Mouse (Mus musculus): ENCODE results near the gene Krtap4-9. TPM values are rescaled to one million over a fixed set of nuclear protein-coding genes. Genes with fewer than 3 reads are reported as not detected.
"Not testable (repeated sequence)": the region's sequence is repeated elsewhere in the genome, so short reads cannot be mapped to it uniquely, and the experiment has no call there.

The Krtap4-9 gene
- polyA plus RNA-seq, 1 experiment = not detected

DNA sequence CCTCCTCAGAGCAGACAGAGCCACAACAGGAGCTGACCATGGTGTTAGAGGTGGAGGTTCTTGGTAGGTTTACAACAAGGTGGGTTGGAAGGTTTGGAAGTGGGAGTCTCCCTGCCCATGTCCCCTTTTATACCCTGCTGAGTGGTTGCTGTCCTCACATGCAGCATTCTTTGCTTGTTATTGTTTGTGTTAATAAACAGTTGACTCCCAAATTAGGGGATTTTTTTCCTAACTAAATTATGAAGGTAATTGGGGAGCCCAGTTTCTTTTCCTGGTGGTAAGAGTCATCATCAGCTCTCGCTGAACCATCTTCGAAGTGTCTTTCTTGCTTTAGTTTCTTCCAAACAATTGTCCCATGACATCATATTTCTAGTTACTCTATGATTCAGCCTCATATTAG, 4.4 kb upstream of the Krtap4-9 start, which contains the start of gene Krtap4-8:
Krtap4-8 (minus strand) TSS at position 101 of the 400 bp plus-strand sequence.
- H3K4me3 ChIP-seq = no peak within 1 kb of the TSS
- H3K79me2 ChIP-seq (ENCODE audit: control insufficient read depth, insufficient read depth) = no peaks in the 10 kb centered on the region
- no peaks in the 10 kb centered on the region for H3K36me3 ChIP-seq (ENCODE audit: control insufficient read depth, insufficient read depth)
- H3K4me2 ChIP-seq (ENCODE audit: low read depth) = no peak within 1 kb of the TSS
- H3K27me3 ChIP-seq (ENCODE audit: control insufficient read depth, insufficient read depth, insufficient read length) = no peaks in the 10 kb centered on the region
- TF ChIP-seq MYOD1 (IDR thresholded peaks at IDR 0.05; ENCODE audit: control insufficient read depth in 1 of 3, insufficient read length in 2 of 3, low read depth in 2 of 3) (no peak), MAX (IDR thresholded peaks at IDR 0.05; ENCODE audit: low read depth) (no peak), POLR2AphosphoS2 (IDR thresholded peaks at IDR 0.05; ENCODE audit: insufficient read length, low read depth) (no peak), TCF3 (IDR thresholded peaks at IDR 0.05; ENCODE audit: insufficient read length, low read depth) (no peak), TCF12 (IDR thresholded peaks at IDR 0.05; ENCODE audit: insufficient read depth, poor library complexity, severe bottlenecking) (no peak), SRF (IDR thresholded peaks at IDR 0.05; ENCODE audit: control insufficient read depth, insufficient read length, low read depth) (no peak), REST (IDR thresholded peaks at IDR 0.05; ENCODE audit: insufficient read depth, insufficient read length) (no peak), POLR2A (IDR thresholded peaks at IDR 0.05; ENCODE audit: insufficient read length, low read depth) (no peak), E2F4 (IDR thresholded peaks at IDR 0.05; ENCODE audit: insufficient read depth) (no peak), USF1 (IDR thresholded peaks at IDR 0.05; ENCODE audit: low read depth) (no peak), CEBPB (IDR thresholded peaks at IDR 0.05; ENCODE audit: insufficient read depth, poor library complexity, severe bottlenecking) (no peak), MYOG (IDR thresholded peaks at IDR 0.05; ENCODE audit: control insufficient read depth in 1 of 3, insufficient read depth in 1 of 3, insufficient read length in 2 of 3, low read depth in 2 of 3) (no peak)
- no peak within 1 kb of the TSS for H3ac ChIP-seq (ENCODE audit: control insufficient read depth, insufficient read length)

DNA sequence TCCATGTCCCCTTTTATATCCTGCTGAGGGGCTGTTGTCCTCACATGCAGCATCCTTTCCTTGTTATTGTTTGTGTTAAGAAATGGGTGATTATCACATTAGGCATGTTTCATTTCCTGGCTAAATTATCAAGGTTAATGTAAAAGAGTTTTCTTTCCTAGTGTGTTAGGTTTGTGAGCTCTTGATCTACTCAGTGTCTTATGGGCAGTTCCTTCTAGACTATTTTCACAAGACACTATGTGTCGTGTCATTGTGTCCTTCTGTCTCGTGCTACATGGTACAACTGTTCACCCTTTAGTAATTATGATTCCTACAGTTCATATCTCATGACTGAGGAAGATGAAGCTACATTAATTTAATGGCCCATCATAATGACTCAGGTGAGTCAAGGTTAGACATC, 8.4 kb downstream of the Krtap4-9 start, which contains the start of gene Gm11596:
Gm11596 (minus strand) TSS at position 101 of the 400 bp plus-strand sequence.
- no peak within 1 kb of the TSS for H3K4me2 ChIP-seq (ENCODE audit: low read depth)
- peaks cover 4% of the 10 kb centered on the region for H3K27me3 ChIP-seq (ENCODE audit: control insufficient read depth, insufficient read depth, insufficient read length)
- H3K79me2 ChIP-seq (ENCODE audit: control insufficient read depth, insufficient read depth) = no peaks in the 10 kb centered on the region
- TF ChIP-seq MAX (IDR thresholded peaks at IDR 0.05; ENCODE audit: low read depth) (no peak), E2F4 (IDR thresholded peaks at IDR 0.05; ENCODE audit: insufficient read depth) (no peak), SRF (IDR thresholded peaks at IDR 0.05; ENCODE audit: control insufficient read depth, insufficient read length, low read depth) (no peak), USF1 (IDR thresholded peaks at IDR 0.05; ENCODE audit: low read depth) (no peak), MYOD1 (IDR thresholded peaks at IDR 0.05; ENCODE audit: control insufficient read depth in 1 of 3, insufficient read length in 2 of 3, low read depth in 2 of 3) (no peak), POLR2AphosphoS2 (IDR thresholded peaks at IDR 0.05; ENCODE audit: insufficient read length, low read depth) (no peak), REST (IDR thresholded peaks at IDR 0.05; ENCODE audit: insufficient read depth, insufficient read length) (no peak), POLR2A (IDR thresholded peaks at IDR 0.05; ENCODE audit: insufficient read length, low read depth) (no peak), CEBPB (IDR thresholded peaks at IDR 0.05; ENCODE audit: insufficient read depth, poor library complexity, severe bottlenecking) (no peak)
- H3K36me3 ChIP-seq (ENCODE audit: control insufficient read depth, insufficient read depth) = no peaks in the 10 kb centered on the region
- H3ac ChIP-seq (ENCODE audit: control insufficient read depth, insufficient read length) = no peak within 1 kb of the TSS
- no peak within 1 kb of the TSS for H3K4me3 ChIP-seq

DNA sequence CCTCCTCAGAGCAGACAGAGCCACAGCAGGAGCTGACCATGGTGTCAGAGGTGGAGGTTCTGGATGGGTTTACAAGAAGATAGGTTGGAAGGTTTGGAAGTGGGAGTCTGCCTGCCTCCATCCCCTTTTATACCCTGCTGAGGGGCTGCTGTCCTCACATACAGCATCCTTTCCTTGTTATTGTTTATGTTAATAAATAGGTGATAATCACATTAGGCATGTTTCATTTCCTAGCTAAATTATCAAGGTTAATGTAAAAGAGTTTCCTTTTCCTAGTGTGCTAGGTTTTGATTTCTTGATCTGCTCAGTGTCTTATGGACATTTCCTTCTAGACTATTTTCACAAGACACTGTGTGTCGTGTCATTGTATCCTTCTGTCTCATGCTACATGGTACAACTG, 13.8 kb downstream of the Krtap4-9 start, which contains the start of gene Gm11569:
Gm11569 (minus strand) TSS at position 101 of the 400 bp plus-strand sequence.
- H3K79me2 ChIP-seq (ENCODE audit: control insufficient read depth, insufficient read depth); H3K27me3 ChIP-seq (ENCODE audit: control insufficient read depth, insufficient read depth, insufficient read length); H3K4me3 ChIP-seq; H3K36me3 ChIP-seq (ENCODE audit: control insufficient read depth, insufficient read depth); H3ac ChIP-seq (ENCODE audit: control insufficient read depth, insufficient read length); H3K4me2 ChIP-seq (ENCODE audit: low read depth): not testable (repeated sequence)

DNA sequence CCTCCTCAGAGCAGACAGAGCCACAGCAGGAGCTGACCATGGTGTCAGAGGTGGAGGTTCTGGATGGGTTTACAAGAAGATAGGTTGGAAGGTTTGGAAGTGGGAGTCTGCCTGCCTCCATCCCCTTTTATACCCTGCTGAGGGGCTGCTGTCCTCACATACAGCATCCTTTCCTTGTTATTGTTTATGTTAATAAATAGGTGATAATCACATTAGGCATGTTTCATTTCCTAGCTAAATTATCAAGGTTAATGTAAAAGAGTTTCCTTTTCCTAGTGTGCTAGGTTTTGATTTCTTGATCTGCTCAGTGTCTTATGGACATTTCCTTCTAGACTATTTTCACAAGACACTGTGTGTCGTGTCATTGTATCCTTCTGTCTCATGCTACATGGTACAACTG, 19.3 kb downstream of the Krtap4-9 start, which contains the start of gene Gm11554:
Gm11554 (minus strand) TSS at position 101 of the 400 bp plus-strand sequence.
- H3K4me2 ChIP-seq (ENCODE audit: low read depth); H3ac ChIP-seq (ENCODE audit: control insufficient read depth, insufficient read length); H3K4me3 ChIP-seq; H3K36me3 ChIP-seq (ENCODE audit: control insufficient read depth, insufficient read depth); H3K79me2 ChIP-seq (ENCODE audit: control insufficient read depth, insufficient read depth); H3K27me3 ChIP-seq (ENCODE audit: control insufficient read depth, insufficient read depth, insufficient read length): not testable (repeated sequence)

DNA sequence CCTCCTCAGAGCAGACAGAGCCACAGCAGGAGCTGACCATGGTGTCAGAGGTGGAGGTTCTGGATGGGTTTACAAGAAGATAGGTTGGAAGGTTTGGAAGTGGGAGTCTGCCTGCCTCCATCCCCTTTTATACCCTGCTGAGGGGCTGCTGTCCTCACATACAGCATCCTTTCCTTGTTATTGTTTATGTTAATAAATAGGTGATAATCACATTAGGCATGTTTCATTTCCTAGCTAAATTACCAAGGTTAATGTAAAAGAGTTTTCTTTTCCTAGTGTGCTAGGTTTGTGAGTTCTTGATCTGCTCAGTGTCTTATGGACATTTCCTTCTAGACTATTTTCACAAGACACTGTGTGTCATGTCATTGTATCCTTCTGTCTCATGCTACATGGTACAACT, 24.8 kb downstream of the Krtap4-9 start, which contains the start of gene Krtap4-13:
Krtap4-13 (minus strand) TSS at position 101 of the 400 bp plus-strand sequence.
- not testable (repeated sequence) for H3ac ChIP-seq (ENCODE audit: control insufficient read depth, insufficient read length); H3K79me2 ChIP-seq (ENCODE audit: control insufficient read depth, insufficient read depth); H3K4me2 ChIP-seq (ENCODE audit: low read depth); H3K36me3 ChIP-seq (ENCODE audit: control insufficient read depth, insufficient read depth); H3K4me3 ChIP-seq; H3K27me3 ChIP-seq (ENCODE audit: control insufficient read depth, insufficient read depth, insufficient read length)

DNA sequence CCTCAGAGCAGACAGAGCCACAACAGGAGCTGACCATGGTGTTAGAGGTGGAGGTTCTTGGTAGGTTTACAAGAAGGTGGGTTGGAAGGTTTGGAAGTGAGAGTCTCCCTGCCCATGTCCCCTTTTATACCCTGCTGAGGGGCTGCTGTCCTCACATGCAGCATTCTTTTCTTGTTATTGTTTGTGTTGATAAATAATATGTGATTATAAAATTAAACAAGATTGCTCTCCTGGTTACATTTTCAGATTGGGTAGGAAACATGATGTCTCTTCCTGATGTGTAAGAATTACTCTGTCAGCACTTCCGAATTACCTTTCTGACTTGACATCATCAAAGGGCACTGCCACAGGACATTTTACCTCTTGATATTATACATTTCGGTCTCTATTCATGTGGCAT, 30.6 kb downstream of the Krtap4-9 start, which contains the start of gene Gm11564:
Gm11564 (minus strand) TSS at position 101 of the 400 bp plus-strand sequence.
- H3K4me2 ChIP-seq (ENCODE audit: low read depth); H3K79me2 ChIP-seq (ENCODE audit: control insufficient read depth, insufficient read depth); H3K27me3 ChIP-seq (ENCODE audit: control insufficient read depth, insufficient read depth, insufficient read length); H3K36me3 ChIP-seq (ENCODE audit: control insufficient read depth, insufficient read depth); H3K4me3 ChIP-seq; H3ac ChIP-seq (ENCODE audit: control insufficient read depth, insufficient read length): not testable (repeated sequence)

Other genes starting within 250 kb of the Krtap4-9 start
- gene Krt40, start 242.0 kb upstream of the Krtap4-9 start, polyA plus RNA-seq (2012; fragmentation: generic; extraction: Trizol) = not detected
- not detected for gene Krtap3-3, start 234.3 kb upstream of the Krtap4-9 start, polyA plus RNA-seq (2012; fragmentation: generic; extraction: Trizol)
- not detected for gene Krtap3-2, start 228.3 kb upstream of the Krtap4-9 start, polyA plus RNA-seq (2012; fragmentation: generic; extraction: Trizol)
- not detected for gene Gm11939, start 225.7 kb upstream of the Krtap4-9 start, polyA plus RNA-seq (2012; fragmentation: generic; extraction: Trizol)
- not detected for gene Krtap3-1, start 218.6 kb upstream of the Krtap4-9 start, polyA plus RNA-seq (2012; fragmentation: generic; extraction: Trizol)
- gene Krtap1-5, start 204.2 kb upstream of the Krtap4-9 start, polyA plus RNA-seq (2012; fragmentation: generic; extraction: Trizol) = not detected
- not detected for gene Krtap1-4, start 201.5 kb upstream of the Krtap4-9 start, polyA plus RNA-seq (2012; fragmentation: generic; extraction: Trizol)
- not detected for gene Krtap1-3, start 193.9 kb upstream of the Krtap4-9 start, polyA plus RNA-seq (2012; fragmentation: generic; extraction: Trizol)
- gene Krtap9-3, start 187.1 kb upstream of the Krtap4-9 start, polyA plus RNA-seq (2012; fragmentation: generic; extraction: Trizol) = not detected
- gene Gm11938, start 181.9 kb upstream of the Krtap4-9 start, polyA plus RNA-seq (2012; fragmentation: generic; extraction: Trizol) = not detected
- gene Gm11937, start 175.0 kb upstream of the Krtap4-9 start, polyA plus RNA-seq (2012; fragmentation: generic; extraction: Trizol) = not detected
- not detected for gene Krtap2-4, start 170.4 kb upstream of the Krtap4-9 start, polyA plus RNA-seq (2012; fragmentation: generic; extraction: Trizol)
- gene Gm11562, start 164.8 kb upstream of the Krtap4-9 start, polyA plus RNA-seq (2012; fragmentation: generic; extraction: Trizol) = not detected
- gene Krtap4-1, start 157.0 kb upstream of the Krtap4-9 start, polyA plus RNA-seq (2012; fragmentation: generic; extraction: Trizol) = not detected
- gene Krtap4-2, start 150.1 kb upstream of the Krtap4-9 start, polyA plus RNA-seq (2012; fragmentation: generic; extraction: Trizol) = not detected
- not detected for gene Krtap4-7, start 141.1 kb upstream of the Krtap4-9 start, polyA plus RNA-seq (2012; fragmentation: generic; extraction: Trizol)
- not detected for gene Gm11555, start 135.0 kb upstream of the Krtap4-9 start, polyA plus RNA-seq (2012; fragmentation: generic; extraction: Trizol)
- not detected for gene Gm11563, start 126.2 kb upstream of the Krtap4-9 start, polyA plus RNA-seq (2012; fragmentation: generic; extraction: Trizol)
- not detected for gene Krtap4-6, start 119.2 kb upstream of the Krtap4-9 start, polyA plus RNA-seq (2012; fragmentation: generic; extraction: Trizol)
- not detected for gene Gm14190, start 94.5 kb upstream of the Krtap4-9 start, polyA plus RNA-seq (2012; fragmentation: generic; extraction: Trizol)
- gene Gm14180, start 50.9 kb upstream of the Krtap4-9 start, polyA plus RNA-seq (2012; fragmentation: generic; extraction: Trizol) = not detected
- not detected for gene Gm11595, start 12.3 kb upstream of the Krtap4-9 start, polyA plus RNA-seq (2012; fragmentation: generic; extraction: Trizol)
- gene Krtap4-8, start 4.5 kb upstream of the Krtap4-9 start, polyA plus RNA-seq (2012; fragmentation: generic; extraction: Trizol) = not detected
- not detected for gene Gm11596, start 8.3 kb downstream of the Krtap4-9 start, polyA plus RNA-seq (2012; fragmentation: generic; extraction: Trizol)
- not detected for gene Gm11569, start 13.7 kb downstream of the Krtap4-9 start, polyA plus RNA-seq (2012; fragmentation: generic; extraction: Trizol)
- gene Gm11554, start 19.2 kb downstream of the Krtap4-9 start, polyA plus RNA-seq (2012; fragmentation: generic; extraction: Trizol) = not detected
- gene Krtap4-13, start 24.7 kb downstream of the Krtap4-9 start, polyA plus RNA-seq (2012; fragmentation: generic; extraction: Trizol) = not detected
- gene Gm11564, start 30.5 kb downstream of the Krtap4-9 start, polyA plus RNA-seq (2012; fragmentation: generic; extraction: Trizol) = not detected
- not detected for gene 2300003K06Rik, start 52.9 kb downstream of the Krtap4-9 start, polyA plus RNA-seq (2012; fragmentation: generic; extraction: Trizol)
- gene Krtap4-16, start 66.4 kb downstream of the Krtap4-9 start, polyA plus RNA-seq (2012; fragmentation: generic; extraction: Trizol) = not detected
- gene Gm11568, start 72.7 kb downstream of the Krtap4-9 start, polyA plus RNA-seq (2012; fragmentation: generic; extraction: Trizol) = not detected
- not detected for gene Gm11559, start 79.3 kb downstream of the Krtap4-9 start, polyA plus RNA-seq (2012; fragmentation: generic; extraction: Trizol)
- gene Krtap9-1, start 88.2 kb downstream of the Krtap4-9 start, polyA plus RNA-seq (2012; fragmentation: generic; extraction: Trizol) = not detected
- not detected for gene Gm11567, start 94.0 kb downstream of the Krtap4-9 start, polyA plus RNA-seq (2012; fragmentation: generic; extraction: Trizol)
- gene Krtap31-1, start 122.7 kb downstream of the Krtap4-9 start, polyA plus RNA-seq (2012; fragmentation: generic; extraction: Trizol) = not detected
- not detected for gene Gm11565, start 129.6 kb downstream of the Krtap4-9 start, polyA plus RNA-seq (2012; fragmentation: generic; extraction: Trizol)
- gene Krtap31-2, start 151.1 kb downstream of the Krtap4-9 start, polyA plus RNA-seq (2012; fragmentation: generic; extraction: Trizol) = not detected
- gene Krtap9-5, start 163.3 kb downstream of the Krtap4-9 start, polyA plus RNA-seq (2012; fragmentation: generic; extraction: Trizol) = not detected
- gene Krtap29-1, start 193.9 kb downstream of the Krtap4-9 start, polyA plus RNA-seq (2012; fragmentation: generic; extraction: Trizol) = not detected
- not detected for gene Krtap16-1, start 201.4 kb downstream of the Krtap4-9 start, polyA plus RNA-seq (2012; fragmentation: generic; extraction: Trizol)
- not detected for gene Krtap17-1, start 208.8 kb downstream of the Krtap4-9 start, polyA plus RNA-seq (2012; fragmentation: generic; extraction: Trizol)
- not detected for gene Krt33a, start 231.0 kb downstream of the Krtap4-9 start, polyA plus RNA-seq (2012; fragmentation: generic; extraction: Trizol)
- gene Krt33b, start 244.7 kb downstream of the Krtap4-9 start, polyA plus RNA-seq (2012; fragmentation: generic; extraction: Trizol) = 0.06 TPM

Measured in myocyte (in vitro differentiated cells).